Mouse (Mus musculus) neural tube, embryonic 10.5 days (tissue): Measurements from ENCODE around the gene Cfap126.
A peak's percentile ranks its signal among the peaks of the same experiment; 100 is the strongest.
"Not testable (repeated sequence)": the region's sequence is repeated elsewhere in the genome, so short reads cannot be mapped to it uniquely, and the experiment has no call there.

Source experiments
- DNase-seq: peaks from one replicate; pipeline ENCODE4 v3.0.0-alpha.2; 2017; ENCODE audit warnings: low spot score; ENCODE audit errors: extremely low spot score

Cfap126 gene

DNA sequence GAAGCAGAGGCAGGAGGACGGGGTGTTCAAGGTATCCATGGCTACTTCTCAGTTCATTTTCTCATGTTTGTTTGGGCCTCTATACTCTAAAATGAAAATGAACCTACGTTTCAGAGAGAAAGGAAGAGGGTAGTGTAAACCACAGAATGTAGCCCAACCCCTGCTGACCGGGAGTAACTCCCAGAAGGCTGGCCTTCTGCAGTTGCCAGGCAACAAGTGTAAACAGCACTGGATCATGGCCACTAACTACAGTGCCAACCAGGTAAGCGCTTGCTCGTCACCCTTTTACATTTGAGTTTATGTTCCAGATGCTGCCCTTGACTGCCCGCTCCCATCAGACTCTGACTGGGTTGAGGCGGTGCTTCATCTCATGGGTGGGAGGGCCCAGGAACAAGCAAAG is 9.2 kb downstream of the Cfap126 start:
- DNase-seq, result no peak

DNA sequence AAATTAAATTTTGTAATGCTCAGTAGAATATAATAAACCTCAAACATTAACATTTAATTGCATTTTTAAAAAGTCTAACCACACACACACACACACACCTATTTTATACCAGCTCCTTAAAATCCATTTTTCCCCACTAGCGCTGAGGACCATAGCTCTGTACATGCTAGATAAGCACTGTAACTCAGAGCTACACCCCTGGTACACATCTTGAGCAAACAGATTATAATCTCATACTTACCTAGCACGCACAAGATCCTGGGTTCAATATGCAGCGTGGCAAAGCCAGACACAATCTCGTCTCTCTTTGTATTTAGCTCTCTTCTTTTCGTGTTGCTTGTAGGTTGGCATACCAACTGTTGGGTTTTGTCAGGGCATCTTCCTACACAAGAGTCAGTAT is 10.7 kb downstream of the Cfap126 start:
- DNase-seq, result no peak

DNA sequence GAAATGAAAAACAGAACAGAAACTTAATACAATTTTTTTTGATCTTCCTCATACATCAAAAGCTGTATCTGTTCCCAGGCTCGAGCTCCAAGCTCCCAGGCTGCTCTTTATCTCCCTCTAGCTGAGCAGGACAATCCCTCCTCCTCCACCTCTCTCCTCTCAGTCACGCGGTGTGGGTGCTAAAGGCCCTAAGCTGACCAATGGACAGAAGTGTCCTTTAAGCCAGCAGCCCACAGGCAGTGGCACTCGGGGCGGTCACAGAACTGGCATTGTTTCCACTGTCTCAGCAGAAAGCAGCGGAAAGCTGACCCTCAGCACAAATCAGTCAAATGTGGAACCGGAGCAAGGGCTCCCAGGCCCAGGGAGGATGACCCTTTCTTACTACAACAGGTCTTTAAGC is 15.5 kb downstream of the Cfap126 start:
- no peak for DNase-seq

DNA sequence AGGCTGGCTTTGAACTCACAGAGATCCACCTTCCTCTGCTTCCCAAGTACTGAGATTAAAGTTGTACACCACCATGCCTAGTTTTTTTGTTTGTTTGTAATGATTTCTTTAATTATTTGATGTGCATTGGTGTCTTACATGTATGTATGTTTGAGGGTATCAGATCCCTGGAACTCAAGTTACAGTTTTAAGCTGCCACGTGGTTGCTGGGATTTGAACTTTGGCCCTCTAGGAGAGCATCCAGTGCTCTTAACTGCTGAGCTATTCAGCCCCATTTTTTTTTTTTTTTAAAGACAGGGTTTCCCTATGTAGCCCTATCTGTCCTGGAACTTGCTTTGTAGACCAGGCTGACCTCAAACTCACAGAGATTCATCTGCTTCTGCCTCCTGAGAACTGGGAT is 17.3 kb downstream of the Cfap126 start:
- no peak for DNase-seq

DNA sequence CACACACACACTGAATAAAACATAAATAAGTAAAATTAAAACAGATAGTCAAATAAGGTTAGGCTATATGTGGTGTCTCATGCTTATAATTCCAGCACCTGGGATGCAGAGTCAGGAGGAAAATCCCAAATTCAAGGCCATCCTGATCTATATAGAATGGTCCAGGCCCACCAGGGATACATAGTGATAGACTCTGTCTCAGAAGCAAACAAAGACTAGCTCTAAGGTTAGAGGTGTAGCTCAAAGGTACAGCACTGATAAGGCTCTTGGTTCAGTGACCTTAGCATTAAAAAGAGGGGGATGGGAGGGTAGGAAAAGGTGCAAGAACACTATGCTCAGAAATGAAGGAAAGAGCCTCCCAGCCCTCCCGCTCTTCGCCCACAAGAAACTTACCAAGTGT is 21.9 kb downstream of the Cfap126 start:
- no peak for DNase-seq

DNA sequence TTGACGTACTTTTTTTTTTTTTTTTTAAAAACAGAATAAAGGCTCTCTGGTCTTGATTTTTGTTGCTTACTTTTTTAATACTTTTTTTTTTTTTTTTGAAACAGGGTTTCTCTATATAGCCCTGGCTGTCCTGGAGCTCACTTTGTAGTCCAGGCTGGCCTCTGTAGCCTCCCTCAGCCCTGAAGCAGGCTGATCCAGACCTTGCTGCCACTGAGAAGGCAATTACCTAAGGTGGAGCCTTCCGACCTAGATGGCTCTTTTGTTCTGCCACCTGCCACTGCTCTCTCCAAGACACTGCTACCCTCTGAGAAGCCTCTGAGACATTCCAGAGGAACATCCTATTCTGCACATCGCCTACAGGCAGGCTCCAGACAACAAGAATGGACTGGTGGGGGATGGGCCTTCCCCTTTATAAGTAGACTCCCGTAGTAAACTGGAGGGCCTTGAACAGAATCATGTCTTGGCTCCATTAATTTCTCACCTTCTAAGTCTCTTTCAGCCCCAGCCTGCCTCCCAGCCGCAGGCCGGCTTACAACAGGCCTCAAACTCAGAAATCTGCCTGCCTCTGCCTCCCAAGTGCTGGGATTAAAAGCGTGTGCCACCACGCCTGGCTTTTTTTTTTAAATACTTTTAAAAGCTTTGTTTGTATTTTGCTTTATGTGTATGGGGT is 23.9 kb downstream of the Cfap126 start:
- not testable (repeated sequence) for DNase-seq

DNA sequence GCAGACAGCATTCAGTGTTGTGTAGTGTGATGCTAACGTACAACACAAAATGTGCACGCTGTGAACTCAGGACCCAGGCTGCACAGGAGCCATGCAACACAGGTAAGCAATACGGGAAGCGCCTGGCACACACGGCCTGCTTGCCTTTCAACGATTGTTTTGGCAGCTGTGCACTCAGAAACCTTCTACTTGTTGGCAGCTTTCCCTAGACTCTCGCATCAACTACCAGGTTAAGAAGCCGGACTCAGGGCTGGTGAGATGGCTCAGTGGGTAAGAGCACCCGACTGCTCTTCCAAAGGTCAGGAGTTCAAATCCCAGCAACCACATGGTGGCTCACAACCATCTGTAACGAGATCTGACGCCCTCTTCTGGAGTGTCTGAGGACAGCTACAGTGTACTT is 29.3 kb downstream of the Cfap126 start:
- DNase-seq, result not testable (repeated sequence)

DNA sequence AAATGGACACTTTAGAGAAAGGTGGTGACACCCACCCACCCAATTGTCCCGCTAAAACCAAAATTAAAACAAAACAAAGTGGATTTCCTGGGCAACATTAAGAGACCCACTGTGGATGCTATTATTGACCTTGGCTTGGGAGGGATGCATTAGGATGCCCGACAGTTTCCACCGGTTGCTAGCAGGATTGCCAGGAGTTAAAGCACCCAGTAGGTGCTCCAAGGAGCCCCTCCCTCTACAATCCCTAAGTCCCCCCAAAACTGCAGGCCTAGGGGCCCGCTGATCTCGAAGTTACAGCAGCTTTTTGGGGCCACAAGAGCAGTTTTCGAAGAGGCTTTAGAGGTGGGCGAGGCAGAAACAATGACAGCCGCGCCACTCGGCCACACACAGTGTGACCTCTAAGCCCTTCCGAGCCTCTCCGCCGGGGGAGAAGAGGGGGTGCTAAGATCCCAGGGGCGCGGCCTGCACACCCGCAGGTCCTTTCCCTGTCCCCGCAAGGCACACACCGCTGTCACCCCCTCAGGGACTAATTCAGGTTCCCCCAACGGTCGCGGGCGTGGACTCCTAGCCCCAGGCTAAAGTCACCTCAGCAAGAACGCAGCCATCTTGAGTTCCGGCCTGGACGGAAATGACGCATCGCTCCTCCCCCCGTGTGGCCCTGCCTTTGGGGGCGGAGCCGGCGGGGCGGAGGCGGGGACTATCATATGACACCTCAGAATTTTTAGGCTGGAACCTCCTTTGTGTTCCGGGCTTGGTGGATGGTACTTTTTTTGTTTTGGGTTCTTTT is 36.4 kb downstream of the Cfap126 start, which contains the start of the genes Sdhc and Mpz:
Sdhc (minus strand) TSS at position 630 of the 787 bp plus-strand sequence.
Mpz (plus strand) TSS at position 738 of the 787 bp plus-strand sequence.
- DNase-seq, result peak; percentile 94

DNA sequence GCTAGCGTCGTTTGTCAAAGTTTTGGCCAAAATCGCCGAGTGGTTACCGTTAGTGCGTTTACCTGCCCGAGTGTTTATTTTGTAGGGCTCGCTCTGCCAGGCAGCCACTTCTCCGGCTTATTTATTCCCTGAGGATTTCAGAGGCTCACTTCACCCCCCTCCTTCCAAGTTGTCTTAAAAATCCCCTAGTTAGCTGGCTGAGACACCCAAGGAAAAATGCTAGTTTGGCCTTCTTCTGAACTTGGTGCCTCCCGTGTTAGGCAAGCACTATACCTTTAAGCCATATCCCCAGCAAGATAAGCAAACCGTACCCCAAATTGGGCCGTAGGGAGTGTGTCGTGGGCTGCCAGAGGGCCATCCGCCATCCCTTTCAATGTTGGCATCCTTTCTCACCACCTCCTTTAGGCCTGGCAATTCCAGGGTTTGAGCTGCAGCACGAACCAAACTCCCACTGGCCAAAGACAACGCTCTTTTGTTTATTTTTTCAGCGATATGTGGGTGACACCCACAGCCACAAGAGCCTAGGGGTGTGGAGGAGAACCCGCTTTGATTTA is 37.2 kb downstream of the Cfap126 start:
- no peak for DNase-seq

DNA sequence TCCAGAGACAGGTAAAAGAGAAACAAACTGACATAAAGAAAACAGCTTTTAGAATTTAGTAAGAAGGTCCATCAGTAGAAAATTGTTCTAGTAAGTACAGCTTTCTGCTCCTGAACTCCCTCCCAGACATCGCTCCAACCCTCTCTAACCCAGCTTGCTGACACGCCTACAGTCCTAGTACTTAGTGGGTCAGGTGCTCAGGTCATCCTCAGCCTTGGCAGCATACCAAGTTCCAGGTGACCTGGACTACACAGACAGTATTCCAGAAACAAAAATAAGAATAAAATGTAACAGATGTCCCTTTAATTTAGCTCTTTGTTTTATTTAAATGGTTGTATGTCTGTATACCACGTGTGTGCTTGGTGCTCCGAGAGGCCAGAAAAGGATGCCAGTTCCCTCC is 38.2 kb downstream of the Cfap126 start:
- no peak for DNase-seq

DNA sequence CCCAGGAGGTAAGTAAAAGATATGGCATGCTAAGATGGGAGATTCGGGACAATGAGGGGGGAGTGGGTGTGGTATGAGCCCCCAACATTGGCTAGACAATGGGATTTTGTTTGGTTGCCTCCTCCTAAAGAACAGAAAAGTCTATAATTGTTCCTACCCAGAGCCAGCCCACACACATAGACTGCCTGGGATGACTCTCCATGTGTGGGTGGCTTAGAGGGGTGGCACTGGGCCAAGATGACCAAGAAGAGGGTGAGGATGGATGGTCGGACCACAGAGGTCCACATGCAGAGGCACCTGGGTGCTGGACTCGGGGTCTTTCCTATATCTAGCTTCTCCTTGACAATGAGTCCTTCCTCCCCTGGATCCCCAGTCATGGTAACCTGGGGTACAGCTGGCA is 42.9 kb downstream of the Cfap126 start:
- no peak for DNase-seq

DNA sequence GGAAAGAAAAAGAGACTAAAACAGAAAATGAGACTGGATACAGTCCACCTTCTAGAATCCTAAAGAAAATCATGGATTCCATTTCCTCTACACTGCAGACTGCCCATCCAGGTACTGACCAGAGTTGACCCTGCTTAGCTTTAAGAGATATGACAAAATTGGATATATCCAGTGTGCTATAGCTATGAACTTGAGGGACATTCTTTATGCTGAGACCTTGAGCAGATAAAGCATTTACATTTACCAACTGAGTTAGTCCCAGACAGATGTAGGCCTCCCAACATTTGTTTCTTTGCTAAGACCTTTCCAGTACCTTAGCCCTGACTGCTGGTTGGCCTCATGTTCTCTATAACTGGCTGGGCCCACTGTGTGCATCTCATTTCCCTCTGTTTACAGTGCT is 44.2 kb downstream of the Cfap126 start:
- DNase-seq, result no peak

DNA sequence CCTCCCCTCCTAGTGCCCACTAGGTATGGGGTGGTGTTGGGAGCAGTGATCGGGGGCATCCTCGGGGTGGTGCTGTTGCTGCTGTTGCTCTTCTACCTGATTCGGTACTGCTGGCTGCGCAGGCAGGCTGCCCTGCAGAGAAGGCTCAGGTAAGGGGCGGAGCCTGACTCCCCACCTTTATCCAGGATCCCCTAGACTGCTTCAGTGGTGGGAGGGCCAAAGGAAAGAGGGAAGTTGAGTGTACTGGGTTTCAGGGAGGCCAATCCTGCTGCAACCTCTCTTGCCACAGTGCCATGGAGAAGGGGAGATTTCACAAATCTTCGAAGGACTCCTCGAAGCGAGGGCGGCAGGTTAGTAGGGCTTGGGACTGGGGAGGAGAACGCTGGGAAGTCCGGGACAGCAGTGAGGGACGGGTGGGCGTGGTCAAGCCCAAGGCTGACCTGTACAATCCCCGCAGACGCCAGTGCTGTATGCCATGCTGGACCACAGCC is 45.8 kb downstream of the Cfap126 start:
- peak; percentile 16 for DNase-seq

DNA sequence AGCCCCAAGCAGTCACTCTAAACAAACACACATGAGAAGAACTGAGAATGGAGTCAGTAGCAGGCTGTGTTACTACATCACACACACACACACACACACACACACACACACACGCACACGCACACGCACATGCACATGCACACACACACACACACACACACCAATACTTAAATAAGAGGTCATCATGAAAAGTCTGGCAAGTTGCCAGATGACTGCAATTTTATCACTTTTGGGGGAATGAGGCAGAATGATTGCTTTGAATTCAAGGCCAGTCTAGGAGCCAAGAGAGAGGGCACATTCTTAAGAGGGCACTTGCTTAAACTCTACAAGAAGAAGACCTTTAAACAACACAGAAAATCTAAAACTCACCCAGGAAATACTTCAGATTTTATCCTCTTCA is 48.8 kb downstream of the Cfap126 start:
- DNase-seq, result no peak

DNA sequence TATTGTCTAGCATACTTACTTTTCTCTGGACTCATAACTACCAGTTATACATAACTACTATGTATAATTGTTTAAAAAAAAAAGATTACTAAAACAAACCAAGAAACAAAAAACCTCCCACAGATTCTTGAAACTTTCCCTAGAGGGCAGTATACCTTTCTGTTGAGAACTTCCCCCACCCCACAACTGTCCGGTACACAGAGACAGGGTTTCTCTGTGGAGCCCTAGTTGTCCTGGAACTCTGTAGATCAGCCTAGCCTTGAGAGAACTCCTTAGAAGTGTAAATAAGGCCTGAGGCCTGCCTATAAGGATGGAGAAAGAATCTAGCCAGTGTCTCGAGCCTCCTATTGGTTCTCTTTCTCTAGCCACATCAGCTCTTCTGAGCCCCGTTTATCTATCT is 50.5 kb downstream of the Cfap126 start:
- no peak for DNase-seq

DNA sequence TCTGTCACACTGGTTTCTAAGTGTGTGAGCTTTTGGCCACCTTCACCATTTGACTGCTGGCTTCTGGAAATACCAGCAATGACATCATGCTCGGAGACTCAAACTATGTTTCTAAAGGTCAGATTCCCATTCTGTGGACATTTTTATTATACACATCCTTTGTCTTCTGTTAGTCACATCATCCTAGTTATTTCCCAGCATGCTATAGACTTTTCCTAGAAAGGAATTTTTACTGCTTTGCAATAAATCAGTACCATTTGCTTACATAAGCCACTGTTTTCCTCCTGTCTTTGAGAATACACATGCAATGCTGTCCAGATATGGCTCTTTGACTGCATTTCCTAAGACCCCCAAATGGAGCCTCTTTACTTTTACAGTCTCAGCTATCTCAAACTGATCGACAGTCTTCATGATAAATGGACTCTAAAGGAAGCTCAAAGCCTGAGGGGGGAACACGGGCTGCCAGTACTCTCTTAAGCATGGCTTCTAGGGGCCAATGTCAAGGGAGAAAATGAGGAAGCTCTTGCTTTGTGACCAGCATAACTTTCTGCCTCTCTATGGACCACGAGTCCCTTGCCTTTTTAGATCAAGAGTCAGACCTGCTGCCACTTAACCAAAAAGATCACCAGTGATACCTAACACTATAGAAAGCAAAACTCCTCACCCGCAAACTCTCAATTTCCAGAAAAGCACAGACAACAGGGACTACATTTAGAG is 52.1 kb downstream of the Cfap126 start:
- DNase-seq, result no peak

DNA sequence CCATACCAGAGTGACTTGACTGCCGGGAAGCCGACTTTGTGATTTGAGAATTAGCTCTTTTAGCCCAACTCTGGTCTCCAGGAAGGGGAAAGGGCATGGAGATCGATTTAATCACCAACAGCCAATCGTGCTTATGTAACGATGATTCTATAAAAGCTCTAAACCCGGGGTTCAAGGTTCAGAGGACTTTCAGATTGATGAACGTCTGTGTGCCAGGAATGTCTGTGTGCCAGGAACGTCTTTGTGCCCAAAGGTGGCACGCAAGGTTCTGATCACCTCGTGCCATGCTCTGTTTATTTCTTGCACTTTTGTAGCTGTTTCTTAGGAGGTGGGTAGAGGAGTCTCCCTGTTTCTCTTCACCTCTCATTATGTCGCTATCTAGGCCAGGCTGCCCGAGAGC is 55.2 kb downstream of the Cfap126 start:
- no peak for DNase-seq

DNA sequence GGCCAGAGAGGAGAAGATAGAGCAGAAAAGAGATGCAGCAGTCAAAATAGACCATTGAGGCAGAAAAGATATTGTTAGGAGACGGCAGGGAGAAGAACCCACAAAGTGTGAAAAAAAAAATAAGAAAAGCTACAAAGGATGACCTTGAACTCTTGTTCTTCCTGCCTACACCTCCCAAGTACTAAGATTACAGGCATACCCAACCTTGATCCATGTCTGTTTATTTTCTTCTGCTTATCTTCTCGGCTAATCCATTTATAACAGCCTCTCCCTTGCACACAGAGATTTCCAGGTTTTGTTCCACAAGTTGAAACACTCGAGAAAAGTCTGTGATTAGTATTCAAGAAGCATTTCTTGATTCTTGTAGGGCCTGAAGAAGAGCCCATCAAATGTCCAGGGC is 56.2 kb downstream of the Cfap126 start:
- no peak for DNase-seq

DNA sequence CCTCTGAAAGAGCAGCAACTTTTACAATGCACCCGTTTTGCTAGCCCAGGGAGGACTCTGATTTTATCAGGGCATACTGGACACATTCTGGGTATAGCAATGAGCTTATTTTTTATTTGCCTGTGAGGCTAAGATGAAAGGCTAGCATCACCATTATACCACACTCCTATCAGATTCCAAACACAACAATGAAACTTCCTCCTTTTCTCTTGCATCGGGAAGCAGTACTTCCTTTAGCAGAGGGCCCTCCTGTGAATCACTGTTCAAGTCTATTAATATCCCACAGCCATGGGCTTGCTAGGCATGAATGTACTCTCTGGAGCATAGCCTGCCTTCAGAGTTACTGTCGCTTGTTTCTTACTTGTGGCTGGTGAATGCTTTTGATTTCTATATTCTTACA is 57.4 kb downstream of the Cfap126 start:
- DNase-seq, result no peak

DNA sequence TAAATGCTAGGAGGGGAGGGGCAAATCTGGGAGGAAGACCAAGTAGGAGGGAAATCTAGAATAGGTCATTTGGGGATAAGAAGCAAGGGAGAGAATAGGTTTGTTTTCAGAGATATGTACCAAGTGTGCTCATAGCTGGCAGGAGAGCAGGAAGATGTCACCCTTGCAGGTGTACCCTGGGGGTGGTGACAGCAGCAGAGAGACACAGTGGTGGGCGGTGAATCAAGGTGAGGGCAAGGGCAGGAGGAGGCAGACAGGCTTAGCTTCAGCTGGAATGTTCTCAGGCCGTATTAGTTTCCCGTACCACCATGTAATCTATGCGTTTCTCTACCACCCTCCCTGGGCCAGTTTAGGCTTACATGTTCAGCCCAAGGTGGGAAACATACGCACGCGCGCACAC is 59.1 kb downstream of the Cfap126 start:
- DNase-seq, result no peak
